Mouse (Mus musculus): ENCODE results near the gene Pkdrej.
A peak's percentile ranks its signal among the peaks of the same experiment; 100 is the strongest.
"Not testable (repeated sequence)": the region's sequence is repeated elsewhere in the genome, so short reads cannot be mapped to it uniquely, and the experiment has no call there.

DNA sequence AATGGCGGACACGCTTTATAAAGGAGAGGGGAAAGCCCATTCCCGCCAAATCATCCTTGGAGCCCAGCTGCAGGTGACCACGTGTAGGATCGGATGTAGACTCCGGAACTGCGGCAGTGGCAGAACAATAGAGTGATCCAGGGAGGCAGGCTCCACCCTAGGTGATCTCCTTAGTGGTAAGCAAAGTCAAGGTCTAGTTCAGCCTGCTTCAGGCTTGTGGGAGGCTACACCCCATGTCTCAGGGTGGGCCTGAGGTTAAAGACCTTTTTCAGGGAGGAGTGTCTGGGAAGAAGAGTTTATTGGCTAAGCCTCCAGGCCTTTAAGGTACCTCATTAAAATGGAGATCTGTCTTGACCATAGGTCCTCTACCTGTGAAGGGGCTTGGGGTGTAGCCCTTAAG, 44.4 kb upstream of the Pkdrej start:
- not testable (repeated sequence) for TF ChIP-seq CTCF (conservative IDR thresholded peaks at IDR 0.05; ENCODE audit: low read length); POU5F1 (IDR thresholded peaks at IDR 0.05; ENCODE audit: borderline replicate concordance, low read length)
- peak; percentile 5; the same call in 1 of the 2 replicates for TF ChIP-seq NANOG (IDR thresholded peaks at IDR 0.05; ENCODE audit: borderline replicate concordance, low read length)
